Mouse (Mus musculus) lung, postnatal 0 days (tissue): Measurements from ENCODE around the gene Gm20388.

Experiments
- CTCF ChIP-seq: IDR thresholded peaks from 2 replicates; pipeline ENCODE4 v1.5.1; 2016; ENCODE audit warnings: antibody characterized with exemption, mild to moderate bottlenecking
- EP300 ChIP-seq: IDR thresholded peaks from 2 replicates; pipeline ENCODE4 v1.6.1; 2016; ENCODE audit warnings: antibody characterized with exemption, mild to moderate bottlenecking, control low read depth

- no peak for TF ChIP-seq CTCF
- no peak for TF ChIP-seq EP300
These were observed 4346.2 kb downstream of the Gm20388 start for GRCm38 (mm10) chr8:124256841-124257240.
